Mouse (Mus musculus): ENCODE results near the gene Dph1. TPM values are rescaled to one million over a fixed set of nuclear protein-coding genes. Genes with fewer than 3 reads are reported as not detected.
"Not testable (repeated sequence)": the region's sequence is repeated elsewhere in the genome, so short reads cannot be mapped to it uniquely, and the experiment has no call there.

Gene Dph1
- polyA plus RNA-seq, 1 experiment, result 3.5 TPM

DNA sequence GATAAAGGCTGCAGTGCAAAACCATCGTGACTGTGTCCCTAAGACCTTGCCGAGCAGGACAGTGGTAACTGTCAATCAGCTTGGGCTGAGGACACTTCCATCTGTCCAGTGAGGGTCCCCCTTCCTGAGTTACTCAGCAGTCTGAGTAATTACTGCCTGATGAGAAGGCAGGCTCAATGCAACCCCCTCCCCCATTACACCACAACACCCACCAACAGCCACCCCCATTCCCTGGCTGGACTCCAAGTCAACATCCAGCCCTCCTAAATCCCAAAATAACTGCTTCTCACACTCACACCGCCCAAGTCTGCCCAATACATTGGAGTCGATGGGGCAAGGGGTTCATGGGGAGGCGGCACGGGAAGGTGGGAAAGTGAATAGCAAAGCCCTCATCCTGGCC, 800 bp upstream of the Dph1 start:
- Histone ChIP-seq H3K27ac (ENCODE audit: control insufficient read depth, insufficient read depth, low read depth, low read length, poor library complexity) (no peak overlapping the region), H3K4me1 (ENCODE audit: control insufficient read depth, insufficient read depth, low read length) (no peaks in the 10 kb centered on the region), H3K4me3 (replicated peaks; ENCODE audit: control insufficient read depth, low read depth, low read length) (no peak overlapping the region)
- TF ChIP-seq CTCF (IDR thresholded peaks at IDR 0.05; ENCODE audit: control insufficient read depth, insufficient read depth, low read length) (no peak), POLR2A (IDR thresholded peaks at IDR 0.05; ENCODE audit: borderline replicate concordance, control insufficient read depth, low read depth, low read length) (no peak)
- 73% methylated on average over 6 of the region's 6 CpGs for WGBS

DNA sequence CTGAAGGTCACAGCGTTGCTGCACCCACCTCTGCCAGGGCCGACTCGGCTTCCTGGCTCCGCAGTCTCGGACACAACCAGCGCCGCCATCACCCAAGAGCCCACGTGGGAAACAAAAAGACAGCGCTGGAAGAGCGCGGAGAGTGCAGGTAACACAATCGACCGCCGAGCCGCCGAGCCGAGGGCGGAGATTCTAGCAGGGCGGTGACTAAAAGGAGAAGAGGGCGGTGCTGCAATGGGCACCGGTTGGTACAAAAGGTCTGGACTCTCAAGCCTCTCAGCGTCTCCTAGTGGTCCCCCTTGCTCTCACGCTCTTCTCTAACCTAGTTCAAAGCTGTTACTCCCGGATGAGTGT, 693 bp downstream of the Dph1 start:
- Histone ChIP-seq H3K4me3 (replicated peaks; ENCODE audit: control insufficient read depth, low read depth, low read length) (peak overlapping the region; percentile 92), H3K27ac (ENCODE audit: control insufficient read depth, insufficient read depth, low read depth, low read length, poor library complexity) (no peak overlapping the region; the same call in 1 of the 2 replicates), H3K4me1 (ENCODE audit: control insufficient read depth, insufficient read depth, low read length) (no peaks in the 10 kb centered on the region)
- WGBS, result 1% methylated on average over 24 of the region's 24 CpGs
- TF ChIP-seq CTCF (IDR thresholded peaks at IDR 0.05; ENCODE audit: control insufficient read depth, insufficient read depth, low read length) (peak; percentile 21; the same call in 1 of the 2 replicates), POLR2A (IDR thresholded peaks at IDR 0.05; ENCODE audit: borderline replicate concordance, control insufficient read depth, low read depth, low read length) (peak; percentile 59; the same call in 1 of the 2 replicates)

DNA sequence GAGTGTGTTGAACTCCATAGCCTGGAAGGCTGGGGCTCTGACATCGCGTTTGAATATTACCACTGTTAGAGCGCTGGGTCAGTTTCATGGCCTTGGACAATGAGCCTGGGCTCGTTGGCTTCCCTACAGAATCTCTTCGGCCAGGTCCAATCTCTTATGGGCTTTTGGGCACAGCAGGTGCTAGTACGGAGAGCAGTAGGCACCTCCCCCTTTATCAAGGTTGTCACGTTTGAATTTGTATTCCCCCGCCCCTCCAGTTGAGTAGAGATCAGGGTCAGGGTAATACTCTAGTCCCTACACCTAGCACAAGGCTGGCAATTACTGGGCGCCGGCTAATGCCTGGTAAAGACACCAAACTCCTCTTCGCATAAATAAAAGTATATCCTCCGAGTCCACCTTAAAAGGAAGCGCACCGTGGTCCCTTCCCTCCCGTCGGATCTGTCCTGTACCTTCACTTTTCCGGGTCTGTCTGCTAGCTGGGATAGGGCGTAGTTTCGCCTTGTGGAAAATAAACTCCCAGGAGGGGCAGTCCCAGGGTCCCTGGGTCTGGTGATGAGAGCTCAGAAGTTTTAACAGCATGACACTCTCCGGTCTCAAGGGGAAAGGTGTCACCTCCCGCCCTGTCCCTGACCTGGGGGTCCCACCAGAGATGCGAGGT, 1.2 kb downstream of the Dph1 start:
- TF ChIP-seq POLR2A (IDR thresholded peaks at IDR 0.05; ENCODE audit: borderline replicate concordance, control insufficient read depth, low read depth, low read length), result no peak
- no peak for TF ChIP-seq CTCF (IDR thresholded peaks at IDR 0.05; ENCODE audit: control insufficient read depth, insufficient read depth, low read length)
- no peak overlapping the region; the same call in 1 of the 2 replicates for H3K27ac ChIP-seq (ENCODE audit: control insufficient read depth, insufficient read depth, low read depth, low read length, poor library complexity)
- peak overlapping the region; percentile 92 for H3K4me3 ChIP-seq (replicated peaks; ENCODE audit: control insufficient read depth, low read depth, low read length)
- no peaks in the 10 kb centered on the region for H3K4me1 ChIP-seq (ENCODE audit: control insufficient read depth, insufficient read depth, low read length)
- under 1% methylated on average over 22 of the region's 22 CpGs for WGBS

DNA sequence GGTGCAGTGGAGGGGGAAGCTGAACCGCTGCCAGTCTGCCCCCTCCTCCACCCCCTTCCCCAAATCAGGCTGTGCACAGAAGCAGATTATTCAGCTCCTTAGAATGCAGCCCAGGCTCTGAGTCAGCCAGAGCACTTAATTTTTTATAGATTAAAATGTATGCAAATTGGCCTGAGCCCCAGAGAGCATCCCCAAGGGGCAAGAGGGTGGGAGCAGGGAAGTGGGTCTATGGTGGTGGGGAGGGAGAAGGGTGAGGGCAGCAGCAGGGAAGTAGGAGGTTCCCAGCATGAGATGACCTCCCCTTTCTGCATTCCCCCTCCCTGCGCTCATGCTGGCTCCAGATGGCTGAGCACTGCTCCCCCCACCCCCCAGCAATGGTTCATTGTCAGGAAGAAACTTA, 6.1 kb downstream of the Dph1 start:
- 83% methylated on average over 2 of the region's 2 CpGs for WGBS
- Histone ChIP-seq H3K4me3 (replicated peaks; ENCODE audit: control insufficient read depth, low read depth, low read length) (no peak overlapping the region), H3K27ac (ENCODE audit: control insufficient read depth, insufficient read depth, low read depth, low read length, poor library complexity) (no peak overlapping the region), H3K4me1 (ENCODE audit: control insufficient read depth, insufficient read depth, low read length) (no peaks in the 10 kb centered on the region)
- TF ChIP-seq POLR2A (IDR thresholded peaks at IDR 0.05; ENCODE audit: borderline replicate concordance, control insufficient read depth, low read depth, low read length) (no peak), CTCF (IDR thresholded peaks at IDR 0.05; ENCODE audit: control insufficient read depth, insufficient read depth, low read length) (no peak)

DNA sequence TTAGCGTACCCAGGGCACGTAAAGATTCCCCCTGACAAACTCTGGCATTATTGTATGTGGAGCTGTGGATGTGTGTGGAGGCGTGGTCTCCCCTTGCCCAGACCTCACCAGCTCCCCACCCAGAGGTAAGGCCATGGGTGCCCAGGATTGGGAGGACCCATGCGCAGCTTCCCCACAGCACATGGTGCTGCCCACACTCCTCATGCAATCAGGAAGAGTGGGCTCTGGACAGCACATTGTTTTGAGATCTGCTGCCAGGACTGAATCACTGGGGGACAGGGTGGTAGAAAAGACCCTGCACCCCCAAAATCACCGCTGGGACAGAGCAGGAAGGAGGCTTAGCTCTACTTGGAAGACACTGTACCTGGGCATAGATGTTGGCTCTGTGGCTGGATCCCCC, 6.5 kb downstream of the Dph1 start:
- 83% methylated on average over 5 of the region's 5 CpGs for WGBS
- Histone ChIP-seq H3K4me1 (ENCODE audit: control insufficient read depth, insufficient read depth, low read length) (no peaks in the 10 kb centered on the region), H3K4me3 (replicated peaks; ENCODE audit: control insufficient read depth, low read depth, low read length) (no peak overlapping the region), H3K27ac (ENCODE audit: control insufficient read depth, insufficient read depth, low read depth, low read length, poor library complexity) (no peak overlapping the region)
- TF ChIP-seq POLR2A (IDR thresholded peaks at IDR 0.05; ENCODE audit: borderline replicate concordance, control insufficient read depth, low read depth, low read length) (no peak), CTCF (IDR thresholded peaks at IDR 0.05; ENCODE audit: control insufficient read depth, insufficient read depth, low read length) (no peak)

DNA sequence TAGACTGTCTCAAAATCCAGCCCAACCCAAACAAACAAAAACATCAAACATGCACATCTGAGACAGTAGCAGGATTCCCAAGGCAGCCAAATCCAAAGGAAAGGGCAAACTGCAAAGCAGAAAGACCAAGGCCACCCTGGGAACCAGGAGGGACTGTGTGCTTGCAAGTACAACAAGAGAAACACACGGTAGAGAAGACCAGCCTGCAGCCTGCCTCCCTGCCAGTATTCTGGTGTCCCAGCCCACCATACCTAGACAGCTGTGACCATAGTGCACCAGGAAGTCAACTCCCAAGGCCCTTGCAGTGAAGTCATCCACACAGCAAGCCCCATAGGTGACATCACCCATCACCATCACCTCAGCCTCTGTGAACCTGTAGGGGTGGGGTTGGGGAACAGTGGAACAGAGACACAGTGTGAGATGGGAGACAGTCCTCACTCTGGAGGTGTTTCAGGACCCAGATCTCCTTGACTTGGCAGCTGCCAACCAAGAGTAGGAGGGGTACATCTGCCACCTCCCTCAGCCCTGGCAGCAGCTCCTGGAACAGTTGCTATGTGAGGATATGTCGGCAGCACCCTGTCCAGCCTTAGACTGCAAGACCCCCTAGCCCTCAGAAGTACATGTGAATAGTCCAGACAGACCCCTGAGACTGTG, 7.0 kb downstream of the Dph1 start:
- TF ChIP-seq CTCF (IDR thresholded peaks at IDR 0.05; ENCODE audit: control insufficient read depth, insufficient read depth, low read length), result no peak
- TF ChIP-seq POLR2A (IDR thresholded peaks at IDR 0.05; ENCODE audit: borderline replicate concordance, control insufficient read depth, low read depth, low read length), result no peak
- 85% methylated on average over 2 of the region's 2 CpGs for WGBS
- no peak overlapping the region for H3K27ac ChIP-seq (ENCODE audit: control insufficient read depth, insufficient read depth, low read depth, low read length, poor library complexity)
- no peak overlapping the region for H3K4me3 ChIP-seq (replicated peaks; ENCODE audit: control insufficient read depth, low read depth, low read length)
- no peaks in the 10 kb centered on the region for H3K4me1 ChIP-seq (ENCODE audit: control insufficient read depth, insufficient read depth, low read length)

DNA sequence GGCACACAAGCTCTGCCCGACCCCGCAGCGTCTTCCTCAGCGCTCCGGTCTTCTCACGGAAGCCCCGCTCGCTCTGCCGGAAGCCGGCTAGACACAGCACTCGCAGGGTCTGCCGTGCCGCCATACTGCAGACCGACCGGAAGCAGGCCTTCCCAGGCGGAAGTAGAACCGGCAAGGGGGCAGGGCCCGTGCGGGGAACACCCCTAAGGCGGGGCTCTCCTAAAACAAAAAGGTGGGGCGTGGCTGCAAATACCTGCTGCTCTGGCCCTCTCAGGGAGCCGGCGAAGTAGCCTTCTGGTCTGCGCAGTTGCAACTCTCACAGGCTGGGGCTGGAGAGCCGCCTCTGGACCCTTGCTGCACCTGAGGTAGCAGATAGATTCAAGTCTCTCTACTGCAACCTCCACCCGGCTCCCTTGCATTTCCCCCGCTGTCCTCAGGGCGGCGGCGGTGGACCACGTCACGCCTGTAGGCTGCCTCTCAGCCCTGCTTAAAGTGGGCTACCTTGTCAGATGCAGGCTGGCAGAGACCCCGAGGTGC, 12.3 kb downstream of the Dph1 start, which contains the start of gene Ovca2:
Ovca2 (minus strand) TSS at position 164 of the 537 bp plus-strand sequence.
- under 1% methylated on average over 33 of the region's 33 CpGs for WGBS
- TF ChIP-seq CTCF (IDR thresholded peaks at IDR 0.05; ENCODE audit: control insufficient read depth, insufficient read depth, low read length) (peak; percentile 75), POLR2A (IDR thresholded peaks at IDR 0.05; ENCODE audit: borderline replicate concordance, control insufficient read depth, low read depth, low read length) (peak; percentile 79; the same call in 1 of the 2 replicates)
- H3K4me1 ChIP-seq (ENCODE audit: control insufficient read depth, insufficient read depth, low read length), result peaks cover 1% of the 10 kb centered on the region; the same call in 1 of the 2 replicates

DNA sequence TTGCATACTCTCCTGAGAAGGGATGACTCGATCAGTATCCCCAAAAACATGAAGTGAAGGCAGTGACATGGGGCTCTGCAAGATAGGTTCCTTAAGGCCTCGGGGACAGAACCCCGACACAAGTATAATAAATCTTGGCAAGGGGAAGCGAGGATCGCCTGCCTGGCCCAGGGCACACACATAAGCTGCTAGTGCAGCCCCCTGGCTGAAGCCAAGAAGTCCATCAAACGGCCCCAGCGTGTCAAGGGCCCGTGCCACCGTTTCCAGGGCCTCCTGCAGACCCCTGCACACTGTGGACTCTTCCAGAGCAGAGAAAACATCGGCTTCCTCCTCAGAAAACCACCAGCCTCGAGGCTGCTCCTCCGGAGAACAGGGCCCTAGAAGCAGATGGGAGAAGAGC, 13.0 kb downstream of the Dph1 start:
- Histone ChIP-seq H3K27ac (ENCODE audit: control insufficient read depth, insufficient read depth, low read depth, low read length, poor library complexity) (no peak overlapping the region; the same call in 1 of the 2 replicates), H3K4me1 (ENCODE audit: control insufficient read depth, insufficient read depth, low read length) (peaks cover 1% of the 10 kb centered on the region; the same call in 1 of the 2 replicates), H3K4me3 (replicated peaks; ENCODE audit: control insufficient read depth, low read depth, low read length) (peak overlapping the region; percentile 92)
- TF ChIP-seq POLR2A (IDR thresholded peaks at IDR 0.05; ENCODE audit: borderline replicate concordance, control insufficient read depth, low read depth, low read length) (no peak), CTCF (IDR thresholded peaks at IDR 0.05; ENCODE audit: control insufficient read depth, insufficient read depth, low read length) (no peak)
- WGBS, result 48% methylated on average over 12 of the region's 12 CpGs

More for the DNA sequence above, 12.3 kb downstream of the Dph1 start, which contains the start of gene Ovca2:
- Histone ChIP-seq H3K4me3 (replicated peaks; ENCODE audit: control insufficient read depth, low read depth, low read length) (peak within 1 kb of the TSS; percentile 92), H3K27ac (ENCODE audit: control insufficient read depth, insufficient read depth, low read depth, low read length, poor library complexity) (peak within 1 kb of the TSS; percentile 82)

DNA sequence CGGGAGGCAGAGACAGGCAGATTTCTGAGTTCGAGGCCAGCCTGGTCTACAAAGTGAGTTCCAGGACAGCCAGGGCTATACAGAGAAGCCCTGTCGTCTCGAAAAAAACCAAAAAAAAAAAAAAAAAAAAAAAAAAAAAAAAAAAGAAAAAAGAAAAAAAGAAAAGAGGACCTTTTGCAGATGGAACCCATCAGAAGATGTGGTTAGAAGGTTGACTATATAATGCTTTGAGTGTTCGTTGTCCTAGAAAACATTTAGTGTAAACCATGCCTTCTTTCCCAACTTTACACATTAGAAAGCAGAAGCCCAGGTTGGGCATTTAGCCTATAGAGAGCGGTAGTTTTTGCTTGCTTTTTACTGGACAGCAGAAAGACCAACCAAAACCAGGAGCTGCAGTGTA, 16.5 kb downstream of the Dph1 start:
- not testable (repeated sequence) for H3K27ac ChIP-seq (ENCODE audit: control insufficient read depth, insufficient read depth, low read depth, low read length, poor library complexity); H3K4me1 ChIP-seq (ENCODE audit: control insufficient read depth, insufficient read depth, low read length); H3K4me3 ChIP-seq (replicated peaks; ENCODE audit: control insufficient read depth, low read depth, low read length)
- WGBS, result 55% methylated on average over 6 of the region's 6 CpGs
